Mouse (Mus musculus) macrophage (primary cell): ENCODE results near the gene Amph. TPM values are rescaled to one million over a fixed set of nuclear protein-coding genes. Genes with fewer than 3 reads are reported as not detected.
"Not testable (repeated sequence)": the region's sequence is repeated elsewhere in the genome, so short reads cannot be mapped to it uniquely, and the experiment has no call there.

ENCODE experiments used
- H3K27ac ChIP-seq: fragments of 350-480 bp; formaldehyde crosslinking; 2 replicates; pipeline ENCODE4 v1.9.0; 2021
- H3K36me3 ChIP-seq: fragments of 350-480 bp; formaldehyde crosslinking; 2 replicates; pipeline ENCODE4 v1.9.0; 2021; ENCODE audit errors: inconsistent target
- H3K4me3 ChIP-seq: fragments of 350-480 bp; formaldehyde crosslinking; 2 replicates; pipeline ENCODE4 v1.9.0; 2021; ENCODE audit errors: inconsistent target
- H3K79me2 ChIP-seq: fragments of 350-480 bp; formaldehyde crosslinking; 2 replicates; pipeline ENCODE4 v1.9.0; 2021; ENCODE audit errors: inconsistent target
- WGBS: methylation state at CpG from one replicate; pipeline ENCODE4 v1.1.7; 2026; ENCODE audit warnings: inconsistent platforms; ENCODE audit not compliant: missing documents; 5-methylcytosine and 5-hydroxymethylcytosine counted together
- polyA plus RNA-seq: library from polyadenylated mRNA; stranded (reverse); fragments of 250-400 nt; gene quantifications from 3 replicates; pipeline ENCODE4 v1.2.4, GENCODE M21; 2018; ENCODE audit warnings: inconsistent platforms
- total RNA-seq, 78 experiments: library from RNA; depleted of rRNA; stranded (reverse); fragments of 250-400 nt; gene quantifications; 1 replicate in 9 of 78; 2 replicates in 24 of 78; 3 replicates in 43 of 78; 4 replicates in 2 of 78; pipeline ENCODE4 v1.2.4; 2018; ENCODE audit warnings: inconsistent platforms in 56 of 78

Amph gene
- not detected for total RNA-seq (2018; cell fraction: chromatin; rRNA removed)
- total RNA-seq (2018; cell fraction: cytosol; rRNA removed): not detected
- total RNA-seq (2018; cell fraction: nucleus; rRNA removed): not detected
- polyA plus RNA-seq: not detected in 3 replicates

DNA sequence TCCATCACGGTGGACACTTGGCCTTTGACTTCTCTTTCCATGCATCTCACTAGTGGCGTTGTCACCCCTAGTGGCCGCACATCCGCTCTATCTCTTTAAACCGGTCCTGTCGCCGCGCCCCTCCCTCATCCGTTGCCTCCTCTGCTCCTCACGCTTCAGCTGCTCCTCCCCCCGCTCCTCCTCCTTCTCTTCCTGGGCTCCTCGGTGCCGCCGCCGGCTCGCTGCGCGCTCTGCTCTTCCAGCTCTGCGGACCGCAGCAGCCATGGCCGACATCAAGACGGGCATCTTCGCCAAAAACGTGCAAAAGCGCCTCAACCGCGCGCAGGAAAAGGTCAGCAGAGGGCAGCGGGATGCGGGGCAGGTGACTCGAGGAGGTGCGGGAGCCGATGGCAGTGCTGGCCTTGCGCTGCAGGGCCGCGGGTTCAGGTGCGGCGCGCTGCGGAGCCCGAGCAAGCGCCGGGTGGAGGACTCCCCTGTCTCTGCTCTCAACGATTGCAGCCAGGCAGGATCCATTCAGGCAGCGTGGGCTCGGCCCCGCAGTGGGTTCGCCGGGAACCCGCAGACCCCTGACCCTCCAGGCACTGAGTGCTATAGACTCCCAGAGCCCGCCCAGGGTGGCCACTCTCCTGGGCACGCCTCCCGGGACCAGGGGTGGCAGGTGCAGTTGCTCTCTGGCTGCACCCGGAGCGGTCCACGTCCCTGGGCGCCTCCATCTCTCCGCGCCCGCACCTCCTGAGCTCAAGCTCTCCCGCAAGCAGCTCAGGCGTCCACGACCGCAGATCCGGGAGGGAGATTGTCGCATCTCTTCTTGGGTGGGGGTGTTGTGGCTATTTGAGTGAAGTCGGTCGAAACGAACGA, at the start of gene Amph:
Gene Amph, plus strand, starts transcription at position 35 of the 858 bp plus-strand sequence.
- H3K27ac ChIP-seq: no peak within 1 kb of the TSS
- no peaks in the 10 kb centered on the region for H3K79me2 ChIP-seq
- WGBS: 2% methylated on average over 67 of the region's 70 CpGs
- H3K36me3 ChIP-seq: no peaks in the 10 kb centered on the region
- H3K4me3 ChIP-seq: no peak within 1 kb of the TSS

DNA sequence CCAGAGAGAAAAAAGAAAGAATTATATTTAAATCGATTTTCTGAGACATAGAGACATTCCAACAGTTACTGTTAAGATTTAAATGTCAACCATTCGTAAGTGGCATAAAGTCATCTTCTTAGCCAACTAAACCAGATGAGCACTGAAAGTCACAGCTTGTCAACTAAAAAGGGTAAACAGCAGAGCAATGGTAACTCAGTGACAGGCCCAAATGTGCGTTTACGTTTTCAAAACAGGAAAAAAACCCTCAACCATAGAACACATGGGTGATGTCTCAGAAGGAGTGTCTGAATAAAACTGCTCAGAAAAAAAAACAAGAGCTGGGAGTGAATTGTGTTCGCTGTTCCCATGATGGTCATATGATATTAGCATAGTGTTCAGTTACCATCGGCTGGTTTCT, 44.4 kb upstream of the Amph start:
- no peak overlapping the region for H3K27ac ChIP-seq
- H3K4me3 ChIP-seq: no peak overlapping the region
- H3K36me3 ChIP-seq: no peaks in the 10 kb centered on the region
- WGBS: 92% methylated on average over 6 of the region's 6 CpGs
- H3K79me2 ChIP-seq: no peaks in the 10 kb centered on the region

DNA sequence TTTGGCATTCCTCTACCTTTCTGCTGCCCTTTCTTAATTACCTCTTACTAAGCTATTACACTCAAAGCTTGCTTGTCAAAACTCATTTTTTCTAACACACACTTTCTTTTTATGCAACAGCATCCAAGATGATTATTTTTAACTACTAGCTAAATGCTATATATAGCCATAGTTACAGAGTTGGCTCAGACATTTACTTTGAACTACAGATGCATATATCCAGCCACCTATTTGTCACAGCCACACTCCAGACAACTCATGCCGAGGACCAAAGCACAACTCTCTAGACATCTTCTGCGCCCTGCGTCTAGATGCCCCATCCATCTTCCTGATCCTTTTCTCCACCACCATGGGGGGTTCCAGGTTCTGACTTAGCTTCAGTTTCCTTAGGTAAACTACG, 33.2 kb upstream of the Amph start:
- 92% methylated on average over 4 of the region's 4 CpGs for WGBS
- H3K79me2 ChIP-seq: no peaks in the 10 kb centered on the region
- H3K36me3 ChIP-seq: no peaks in the 10 kb centered on the region
- H3K27ac ChIP-seq: no peak overlapping the region
- no peak overlapping the region for H3K4me3 ChIP-seq

DNA sequence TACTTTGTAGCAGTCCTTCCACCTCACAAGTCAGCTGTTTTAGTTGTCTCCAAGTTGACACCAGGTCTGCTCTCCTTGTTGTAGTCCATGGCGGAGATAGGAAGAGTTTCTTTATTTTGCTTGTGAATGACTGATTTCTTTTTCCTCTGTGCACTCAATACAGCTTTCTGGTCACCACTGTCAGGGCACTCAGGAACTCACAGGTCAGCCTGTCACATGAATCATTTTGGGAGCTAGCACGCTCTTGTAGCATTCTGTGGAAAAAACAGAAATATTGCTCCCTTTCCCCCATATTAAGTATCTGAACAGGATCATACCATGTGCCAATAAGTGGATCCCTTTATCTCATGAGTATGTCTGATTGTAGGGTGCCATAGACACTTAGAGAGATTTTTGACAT, 14.8 kb upstream of the Amph start:
- H3K4me3 ChIP-seq, H3K36me3 ChIP-seq, H3K27ac ChIP-seq, H3K79me2 ChIP-seq: not testable (repeated sequence)
- WGBS: no CpG with 5 or more reads among the region's 2 CpGs

DNA sequence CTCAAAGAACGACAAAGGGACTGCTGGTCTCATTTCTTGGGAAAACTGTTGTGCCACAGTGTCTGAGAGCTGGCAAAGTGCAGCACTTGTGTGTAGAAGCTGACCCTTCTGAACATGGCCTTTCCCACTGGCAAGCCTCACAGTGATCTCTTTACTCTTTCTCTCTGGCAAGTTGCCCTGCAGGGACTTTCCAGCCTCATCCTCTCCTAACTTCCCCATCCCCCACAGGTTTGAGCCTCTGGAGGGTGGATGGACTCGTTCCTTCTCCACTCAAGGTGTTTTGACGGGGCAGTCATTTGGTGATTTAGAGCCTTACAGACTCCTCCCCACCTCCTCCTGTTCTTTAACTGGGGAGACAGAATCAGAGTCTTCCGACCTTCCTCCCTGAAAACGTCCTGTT, 319 bp upstream of the Amph start:
- Histone ChIP-seq H3K4me3 (no peak overlapping the region), H3K79me2 (no peaks in the 10 kb centered on the region), H3K27ac (no peak overlapping the region), H3K36me3 (no peaks in the 10 kb centered on the region)
- WGBS: 28% methylated on average over 5 of the region's 5 CpGs

DNA sequence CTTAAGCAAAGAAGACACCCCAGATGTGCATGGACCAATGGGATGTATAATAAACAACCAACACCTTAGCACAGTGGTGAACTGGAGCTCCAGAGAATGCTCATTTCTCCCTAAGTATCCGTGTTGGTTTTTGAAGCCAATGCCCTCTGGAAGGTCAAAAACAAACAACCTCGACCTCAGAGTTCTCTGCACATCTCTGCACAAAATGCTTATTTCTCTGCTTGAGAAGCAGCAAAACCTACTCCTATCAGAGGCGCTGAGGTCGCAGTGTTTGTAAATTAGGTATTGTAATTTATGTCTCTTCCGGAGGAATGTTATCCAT, 985 bp downstream of the Amph start:
- H3K27ac ChIP-seq: no peak overlapping the region
- no peaks in the 10 kb centered on the region for H3K79me2 ChIP-seq
- no peak overlapping the region for H3K4me3 ChIP-seq
- H3K36me3 ChIP-seq: no peaks in the 10 kb centered on the region
- 16% methylated on average over 5 of the region's 5 CpGs for WGBS

DNA sequence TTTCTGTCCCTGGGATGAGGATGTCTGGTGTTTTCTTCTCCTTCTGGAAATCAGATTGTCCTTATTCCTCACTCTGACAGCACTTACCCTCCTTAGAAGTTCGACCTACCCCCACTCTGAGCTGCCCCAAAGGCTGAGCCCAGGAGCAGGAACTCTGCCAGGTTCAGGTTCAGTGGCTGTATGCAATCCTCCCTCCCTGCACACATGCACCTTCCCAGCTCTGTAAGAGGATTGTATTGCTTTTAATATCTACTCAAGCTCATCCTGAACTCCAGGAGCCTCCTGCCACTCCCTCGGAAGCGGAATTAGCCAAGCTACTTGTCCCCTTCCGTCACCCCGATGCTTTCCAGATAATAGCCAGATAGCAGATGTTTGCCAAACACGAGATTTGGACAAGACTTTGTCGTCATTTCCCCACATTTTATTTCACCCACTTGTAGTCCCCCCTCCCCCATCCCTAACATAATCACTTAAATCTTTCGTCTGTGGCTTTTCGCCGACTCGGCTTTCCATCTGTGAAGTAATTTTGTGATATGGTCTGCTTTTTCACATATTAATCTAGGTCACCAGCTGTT, 1.7 kb downstream of the Amph start:
- H3K79me2 ChIP-seq: no peaks in the 10 kb centered on the region
- H3K4me3 ChIP-seq: no peak overlapping the region
- WGBS: 72% methylated on average over 10 of the region's 11 CpGs
- H3K36me3 ChIP-seq: no peaks in the 10 kb centered on the region
- H3K27ac ChIP-seq: no peak overlapping the region

DNA sequence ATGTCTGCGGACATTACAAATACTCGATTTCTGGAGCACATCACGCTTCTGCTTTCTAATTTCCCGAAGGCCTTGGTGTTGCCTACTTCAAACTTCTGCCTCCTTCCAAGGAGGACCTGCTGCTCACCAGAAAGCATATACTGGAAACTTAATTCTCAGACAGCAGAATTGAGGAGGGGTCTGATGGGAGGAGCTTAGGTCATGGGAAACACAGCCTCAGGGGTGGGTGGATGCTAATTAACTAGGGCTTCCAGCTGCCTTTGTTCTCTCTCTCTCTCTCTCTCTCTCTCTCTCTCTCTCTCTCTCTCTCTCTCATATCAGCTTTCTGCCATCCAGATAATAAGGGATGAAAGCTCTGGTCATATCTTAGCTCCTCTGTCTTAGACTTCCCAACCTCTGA, 5.6 kb downstream of the Amph start:
- no peak overlapping the region for H3K4me3 ChIP-seq
- 92% methylated on average over 4 of the region's 4 CpGs for WGBS
- no peak overlapping the region for H3K27ac ChIP-seq
- H3K36me3 ChIP-seq: no peaks in the 10 kb centered on the region
- H3K79me2 ChIP-seq: no peaks in the 10 kb centered on the region

DNA sequence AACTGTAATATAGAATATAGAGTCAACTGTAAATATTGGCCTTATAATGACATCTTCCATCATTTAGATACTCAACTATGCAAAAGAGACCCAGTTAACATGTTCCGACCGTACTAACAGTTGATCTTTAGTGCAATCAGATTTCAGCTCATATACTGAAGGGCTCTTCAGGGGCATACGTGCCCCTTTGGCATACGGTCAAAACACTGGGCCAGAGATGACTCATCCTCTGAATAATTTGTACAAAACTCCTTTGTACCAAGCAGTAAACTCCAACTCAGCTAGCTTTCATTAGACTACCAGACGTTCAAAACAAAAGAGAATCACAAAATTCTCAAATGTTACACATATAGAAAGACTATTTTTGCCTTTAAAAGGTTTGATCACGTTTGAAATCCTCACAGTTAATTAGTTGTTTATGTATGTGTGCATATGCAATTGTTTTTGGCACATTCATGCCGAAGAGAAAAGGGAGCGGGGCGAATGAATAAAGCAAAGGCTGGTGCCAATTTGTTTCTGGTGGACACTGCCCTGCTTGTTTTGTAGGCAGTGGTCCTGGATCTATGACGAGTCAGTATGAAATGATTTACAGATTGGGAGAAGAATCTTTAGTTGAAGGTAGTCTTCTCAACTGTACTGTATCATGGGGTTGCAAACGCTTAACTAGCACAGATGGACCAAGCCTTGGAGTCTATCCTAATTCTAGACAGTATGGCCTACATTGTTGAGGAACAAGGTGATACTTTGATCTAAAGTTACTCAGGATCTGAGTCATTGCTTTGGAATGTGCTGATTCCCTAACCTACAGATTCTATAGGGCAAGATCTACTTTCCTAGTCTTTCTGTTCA, 8.3 kb downstream of the Amph start:
- Histone ChIP-seq H3K27ac (no peak overlapping the region), H3K4me3 (no peak overlapping the region), H3K79me2 (no peaks in the 10 kb centered on the region), H3K36me3 (no peaks in the 10 kb centered on the region)
- WGBS: 89% methylated on average over 11 of the region's 11 CpGs

DNA sequence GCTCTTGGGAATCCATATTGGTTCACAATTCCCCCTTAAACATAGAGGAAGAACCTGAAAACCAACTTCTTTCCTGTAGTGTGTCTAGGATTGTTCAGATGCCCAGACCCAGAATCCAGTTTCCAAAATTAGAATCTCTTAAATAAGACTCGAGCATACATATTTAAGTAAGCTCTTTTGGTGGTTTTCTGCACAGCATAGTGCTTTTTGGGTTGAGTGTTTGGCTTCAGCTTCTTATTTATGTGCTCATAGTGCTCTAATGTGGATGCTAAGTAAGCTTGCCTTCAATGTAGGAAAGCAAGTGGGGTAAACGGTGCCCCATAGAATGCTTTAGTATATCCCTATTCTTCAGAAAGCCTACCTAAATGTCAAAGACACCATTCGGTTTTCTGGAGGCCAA, 9.0 kb downstream of the Amph start:
- Histone ChIP-seq H3K79me2 (no peaks in the 10 kb centered on the region), H3K36me3 (no peaks in the 10 kb centered on the region), H3K4me3 (no peak overlapping the region), H3K27ac (no peak overlapping the region)
- WGBS: 89% methylated on average over 3 of the region's 3 CpGs

DNA sequence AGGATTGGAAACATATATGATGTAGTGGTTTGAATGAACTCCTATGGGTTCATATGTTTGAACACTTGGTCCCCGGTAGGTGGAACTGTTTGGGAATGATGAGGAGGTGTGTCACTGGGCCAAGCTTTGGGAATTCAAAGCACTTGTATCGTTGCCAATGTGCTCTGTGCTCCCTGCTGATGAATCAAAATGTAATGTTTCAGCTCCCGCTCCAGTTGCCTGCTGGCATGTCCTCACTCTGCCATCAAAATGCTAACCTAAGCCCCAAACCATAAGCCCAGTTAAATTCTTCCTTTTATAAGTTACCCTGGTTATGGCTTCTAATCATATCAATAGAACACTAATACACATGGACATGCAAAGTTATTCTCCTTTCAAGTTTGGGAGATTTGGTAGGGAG, 24.6 kb downstream of the Amph start:
- Histone ChIP-seq H3K79me2 (no peaks in the 10 kb centered on the region), H3K27ac (no peak overlapping the region), H3K36me3 (no peaks in the 10 kb centered on the region), H3K4me3 (no peak overlapping the region)
- WGBS: 80% methylated on average over 3 of the region's 3 CpGs

DNA sequence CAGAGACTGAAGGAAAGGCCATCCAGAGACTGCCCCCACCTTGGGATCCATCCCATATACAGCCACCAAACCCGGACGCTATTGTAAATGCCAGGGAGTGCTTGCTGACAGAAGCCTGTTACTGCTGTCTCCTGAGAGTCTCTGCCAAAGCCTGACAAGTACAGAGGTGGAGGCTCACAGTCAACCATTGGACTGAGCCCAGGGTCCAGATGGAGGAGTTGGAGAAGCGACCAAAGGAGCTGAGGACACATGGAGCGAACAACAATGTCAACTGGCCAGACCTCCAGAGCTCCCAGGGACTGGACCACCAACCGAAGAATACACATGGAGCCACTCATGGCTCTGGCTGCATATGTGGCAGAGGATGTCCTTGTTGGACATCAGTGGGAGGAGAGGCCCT, 26.3 kb downstream of the Amph start:
- Histone ChIP-seq H3K79me2 (no peaks in the 10 kb centered on the region), H3K36me3 (no peaks in the 10 kb centered on the region), H3K4me3 (no peak overlapping the region), H3K27ac (no peak overlapping the region)
- WGBS: 84% methylated on average over 5 of the region's 5 CpGs

DNA sequence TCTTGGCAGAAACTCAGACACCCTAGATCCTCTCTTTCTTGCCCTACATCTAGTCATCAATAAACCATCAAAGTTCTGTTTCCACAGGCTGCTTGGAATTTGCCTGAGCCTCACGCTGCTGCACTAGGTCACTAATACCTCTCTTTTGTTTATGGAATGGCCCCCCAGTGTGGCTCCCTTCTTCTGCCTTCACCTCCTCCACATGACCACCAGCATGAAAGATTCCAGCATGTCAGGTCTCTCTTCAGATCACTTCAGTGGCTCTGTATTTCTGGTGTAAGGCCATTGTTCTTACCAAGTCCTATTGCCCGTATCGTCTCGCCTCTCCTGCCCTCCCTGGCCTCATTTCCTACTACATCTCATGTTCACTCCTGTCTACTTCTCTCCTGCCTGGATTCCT, 39.3 kb downstream of the Amph start:
- no peaks in the 10 kb centered on the region for H3K79me2 ChIP-seq
- no peak overlapping the region for H3K4me3 ChIP-seq
- 85% methylated on average over 4 of the region's 4 CpGs for WGBS
- no peaks in the 10 kb centered on the region for H3K36me3 ChIP-seq
- H3K27ac ChIP-seq: no peak overlapping the region

DNA sequence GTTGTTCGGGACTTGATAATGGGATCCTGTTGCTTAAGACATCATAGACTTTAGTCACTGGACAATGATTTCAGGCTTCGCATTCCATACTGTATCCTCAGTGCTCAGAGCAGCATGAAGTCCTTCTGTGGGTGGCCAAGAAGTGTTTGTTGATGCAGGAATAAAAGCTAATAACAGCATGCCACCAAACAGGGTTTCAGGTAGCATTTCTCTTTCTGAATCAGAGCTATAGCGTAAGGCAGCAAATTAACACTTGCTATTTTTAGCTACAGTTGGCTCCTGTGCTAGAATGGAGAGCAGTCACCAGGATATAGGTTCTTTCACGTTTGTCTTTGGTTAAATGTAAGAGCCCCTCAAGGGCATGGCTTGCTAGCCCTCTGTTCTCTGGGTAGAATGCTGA, 40.3 kb downstream of the Amph start:
- H3K4me3 ChIP-seq: no peak overlapping the region
- 84% methylated on average over 4 of the region's 4 CpGs for WGBS
- no peaks in the 10 kb centered on the region for H3K79me2 ChIP-seq
- H3K27ac ChIP-seq: no peak overlapping the region
- H3K36me3 ChIP-seq: no peaks in the 10 kb centered on the region

DNA sequence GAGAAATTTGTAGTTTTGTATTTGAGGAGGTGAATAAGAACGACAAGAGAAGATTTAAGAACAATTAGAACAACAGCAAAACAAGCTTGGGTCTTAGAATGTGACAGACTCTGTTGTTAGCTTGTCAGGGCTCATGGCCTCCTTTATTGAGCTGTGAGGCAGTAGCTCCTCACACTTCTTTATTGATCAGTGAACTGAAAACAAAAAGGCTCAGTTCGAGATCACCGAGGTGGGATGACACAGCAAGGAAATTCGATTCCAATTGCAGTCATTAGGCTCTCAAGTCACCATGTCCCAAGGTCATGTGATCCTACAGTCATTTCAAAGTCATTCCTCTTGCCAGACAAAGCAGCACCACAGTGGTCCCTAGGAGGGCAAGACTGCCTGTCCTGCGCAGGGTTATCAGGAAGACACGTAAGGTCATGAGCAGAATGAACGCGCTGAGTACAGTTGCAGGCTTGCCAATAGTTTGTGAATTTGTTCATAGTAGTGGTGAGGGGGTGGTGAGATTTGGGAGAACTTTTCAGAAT, 41.2 kb downstream of the Amph start:
- no peaks in the 10 kb centered on the region for H3K79me2 ChIP-seq
- H3K4me3 ChIP-seq: no peak overlapping the region
- H3K36me3 ChIP-seq: no peaks in the 10 kb centered on the region
- no peak overlapping the region for H3K27ac ChIP-seq
- 76% methylated on average over 8 of the region's 8 CpGs for WGBS
